Mouse (Mus musculus) kidney, postnatal 10 days (tissue): Measurements from ENCODE around the gene Ccdc85c.

Experiments
- DNase-seq: peaks from one replicate; pipeline ENCODE4 v3.0.0; 2021; ENCODE audit warnings: mixed read lengths

The Ccdc85c gene

GRCm38 (mm10) chr12:108274661-108275507 lies at the start of gene Ccdc85c:
TSS of gene Ccdc85c (minus strand) at chr12:108275425.
- peak; percentile 68 for DNase-seq

- no peak for DNase-seq
Observed at GRCm38 (mm10) chr12:108320096-108320495, 44.9 kb upstream of the Ccdc85c start.

- DNase-seq, result no peak
Observed at GRCm38 (mm10) chr12:108318499-108318898, 43.3 kb upstream of the Ccdc85c start.

GRCm38 (mm10) chr12:108317826-108318430 lies 42.7 kb upstream of the Ccdc85c start:
- DNase-seq, result no peak

- no peak for DNase-seq
Observed at GRCm38 (mm10) chr12:108317201-108317738, 42.0 kb upstream of the Ccdc85c start.

- DNase-seq, result no peak
Observed at GRCm38 (mm10) chr12:108316655-108317054, 41.4 kb upstream of the Ccdc85c start.

GRCm38 (mm10) chr12:108315818-108316217 lies 40.6 kb upstream of the Ccdc85c start:
- no peak for DNase-seq

GRCm38 (mm10) chr12:108313244-108313772 lies 38.1 kb upstream of the Ccdc85c start:
- no peak for DNase-seq

- DNase-seq, result peak; percentile 73
Observed at GRCm38 (mm10) chr12:108312432-108312851, 37.2 kb upstream of the Ccdc85c start.

- no peak for DNase-seq
Observed at GRCm38 (mm10) chr12:108311741-108312290, 36.6 kb upstream of the Ccdc85c start.

GRCm38 (mm10) chr12:108310456-108311027 lies 35.3 kb upstream of the Ccdc85c start:
- no peak for DNase-seq

- DNase-seq, result no peak
Observed at GRCm38 (mm10) chr12:108310041-108310440, 34.8 kb upstream of the Ccdc85c start.

- no peak for DNase-seq
Observed at GRCm38 (mm10) chr12:108309116-108309794, 34.0 kb upstream of the Ccdc85c start.

- DNase-seq, result no peak
Observed at GRCm38 (mm10) chr12:108308363-108308856, 33.2 kb upstream of the Ccdc85c start.

- peak; percentile 78 for DNase-seq
Observed at GRCm38 (mm10) chr12:108307553-108307952, 32.3 kb upstream of the Ccdc85c start.

GRCm38 (mm10) chr12:108305812-108306794 lies 30.9 kb upstream of the Ccdc85c start, which contains the start of gene Hhipl1:
TSS of gene Hhipl1 (plus strand) at chr12:108306270.
- peak; percentile 77 for DNase-seq

GRCm38 (mm10) chr12:108305172-108305571 lies 29.9 kb upstream of the Ccdc85c start:
- no peak for DNase-seq

- DNase-seq, result no peak
Observed at GRCm38 (mm10) chr12:108303778-108304365, 28.6 kb upstream of the Ccdc85c start.

- no peak for DNase-seq
Observed at GRCm38 (mm10) chr12:108301006-108301405, 25.8 kb upstream of the Ccdc85c start.

GRCm38 (mm10) chr12:108297033-108297432 lies 21.8 kb upstream of the Ccdc85c start:
- DNase-seq, result no peak
